ENCODE assay signal across 14 mouse cellular contexts in the genomic region with DNA sequence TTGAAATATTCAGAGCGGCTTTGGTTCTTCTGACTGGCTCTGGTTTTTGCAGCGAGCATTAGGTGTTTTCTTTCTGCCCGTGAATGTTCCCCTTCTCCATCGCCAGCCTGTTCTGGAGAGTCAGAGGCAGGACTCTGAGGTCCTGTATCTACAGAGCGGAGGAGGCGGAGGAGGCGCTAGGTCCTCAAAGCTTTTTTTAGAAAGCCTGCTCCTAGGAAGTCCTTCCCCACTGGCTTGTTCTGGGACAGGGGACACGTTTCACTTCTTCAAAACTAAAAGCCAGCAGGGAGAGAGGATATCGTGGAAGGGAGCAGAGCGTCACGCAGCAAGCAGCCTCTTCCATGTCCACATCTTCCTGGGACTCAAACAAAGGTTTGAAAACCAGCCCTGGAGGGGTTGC. TPM values are rescaled to one million over a fixed set of nuclear protein-coding genes. Genes with fewer than 3 reads are reported as not detected.
DNase-seq lines count a peak whose midpoint lies in the region; ATAC-seq and TF ChIP-seq lines count a peak whose summit lies in the region.
"Had no signal": no experiment of that assay in that cellular context is flagged by ENCODE, and none has a peak within 500 bp of the region (broad histone marks: within the 10 kb centered on the region; RNA-seq: fewer than 3 reads in every experiment).

No protein-coding gene starts in this region.

- peak overlapping the region; percentile 51 for H3K27ac ChIP-seq in gastrocnemius, adult 2 months
- H3K27ac ChIP-seq in liver, embryonic 12.5 days: peak overlapping the region; percentile 45; the same call in 1 of the 2 replicates
- H3K27ac ChIP-seq in hindbrain, embryonic 12.5 days: no peak overlapping the region
- H3K27ac ChIP-seq: embryonic facial prominence, embryonic 13.5 days had no signal

- 60% methylated on average over 11 of the region's 11 CpGs for WGBS in liver, embryonic 12.5 days (ENCODE audit: insufficient replicate concordance)
- WGBS in hindbrain, embryonic 12.5 days: 77% methylated on average over 11 of the region's 11 CpGs

- no peak for ATAC-seq in liver, embryonic 12.5 days
- ATAC-seq in hindbrain, embryonic 12.5 days (ENCODE audit: low FRiP score): no peak
- ATAC-seq: forebrain, embryonic 14.5 days had no signal

- no peaks in the 10 kb centered on the region for H3K27me3 ChIP-seq in liver, embryonic 12.5 days (replicated peaks)
- no peaks in the 10 kb centered on the region for H3K27me3 ChIP-seq in hindbrain, embryonic 12.5 days
- H3K27me3 ChIP-seq: embryonic facial prominence, embryonic 13.5 days had no signal

- peaks cover 12% of the 10 kb centered on the region for H3K4me1 ChIP-seq in liver, embryonic 12.5 days
- H3K4me1 ChIP-seq in hindbrain, embryonic 12.5 days: no peaks in the 10 kb centered on the region

- H3K9me3 ChIP-seq in liver, embryonic 12.5 days (replicated peaks): no peaks in the 10 kb centered on the region
- no peaks in the 10 kb centered on the region for H3K9me3 ChIP-seq in hindbrain, embryonic 12.5 days (replicated peaks)
- H3K9me3 ChIP-seq: embryonic facial prominence, embryonic 13.5 days had no signal

- no peak overlapping the region for H3K9ac ChIP-seq in liver, embryonic 12.5 days
- no peak overlapping the region for H3K9ac ChIP-seq in hindbrain, embryonic 12.5 days
- H3K9ac ChIP-seq: embryonic facial prominence, embryonic 13.5 days; lung, embryonic 14.5 days had no signal

- no peak for TF ChIP-seq CTCF in gastrocnemius, adult 2 months (IDR thresholded peaks at IDR 0.05)

- intact Hi-C loops in gastrocnemius, adult 2 months (cut with DNase I): no loop called here

- DNase-seq in gastrocnemius, adult 2 months: no peak
- DNase-seq in gastrocnemius, postnatal 25 days: no peak
- DNase-seq in lung, postnatal 36 days: peak; percentile 25
- DNase-seq in lung, postnatal 10 days: no peak
- DNase-seq in spleen, postnatal 36 days (ENCODE audit: low spot score in 2 of 2): no peak
- DNase-seq in cerebellum, postnatal 36 days: no peak
- DNase-seq: adrenal gland, postnatal 25 days; cerebellum, adult 9-11 months; lung, embryonic 14.5 days had no signal

- no peaks in the 10 kb centered on the region for H3K36me3 ChIP-seq in liver, embryonic 12.5 days
- H3K36me3 ChIP-seq in hindbrain, embryonic 12.5 days: no peaks in the 10 kb centered on the region
- H3K36me3 ChIP-seq: embryonic facial prominence, embryonic 13.5 days had no signal

- no peak overlapping the region for H3K4me2 ChIP-seq in liver, embryonic 12.5 days
- no peak overlapping the region for H3K4me2 ChIP-seq in hindbrain, embryonic 12.5 days (replicated peaks)
- H3K4me2 ChIP-seq: embryonic facial prominence, embryonic 13.5 days; lung, embryonic 14.5 days had no signal

- no peak overlapping the region for H3K4me3 ChIP-seq in gastrocnemius, adult 2 months
- H3K4me3 ChIP-seq in liver, embryonic 12.5 days: no peak overlapping the region
- no peak overlapping the region for H3K4me3 ChIP-seq in hindbrain, embryonic 12.5 days
- H3K4me3 ChIP-seq: embryonic facial prominence, embryonic 13.5 days; left cerebral cortex, adult 2 months had no signal

RNA-seq across cellular contexts. Expression of gene Nek6, which starts 26.9 kb away (rescaled TPM):
- 10 to 100 TPM in 1 of 2 experiments, 1 to 10 TPM in 1; 4.9 to 10.7 TPM for total RNA-seq in gastrocnemius, adult 2 months (2021)
- total RNA-seq in gastrocnemius, postnatal 25 days (2021): 1 to 10 TPM; 6.8 to 7.5 TPM
- polyA plus RNA-seq in liver, embryonic 12.5 days (2016; fragmentation: Nextera tagmentation; extraction: Ambion mirVana): 42.7 and 45.7 TPM in 2 replicates
- polyA plus RNA-seq in hindbrain, embryonic 12.5 days (2016; fragmentation: Nextera tagmentation; extraction: Ambion mirVana): 85.7 and 94.8 TPM in 2 replicates
